In the genomic region with DNA sequence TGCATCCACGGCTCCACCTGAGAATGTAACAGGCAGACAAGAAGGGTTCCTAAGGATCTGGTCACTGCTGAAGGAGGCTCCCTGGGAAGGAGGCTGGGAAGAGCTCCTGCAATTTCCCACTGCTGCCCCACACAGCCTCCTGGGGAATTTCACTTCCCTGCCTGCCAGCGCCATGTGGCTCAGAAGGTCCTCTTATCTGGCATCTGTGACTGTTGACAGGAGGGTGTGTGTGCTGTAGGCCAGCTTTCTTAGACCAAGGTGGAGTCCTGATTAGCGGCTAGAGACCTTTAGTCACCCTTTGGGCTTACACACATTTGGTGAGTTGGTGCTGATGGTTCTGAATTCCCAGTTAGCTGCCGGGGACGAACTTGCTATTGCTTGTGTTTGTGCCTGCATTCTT, we compare ENCODE assay signal across 10 mouse cellular contexts. TPM values are rescaled to one million over a fixed set of nuclear protein-coding genes. Genes with fewer than 3 reads are reported as not detected.
DNase-seq lines count a peak whose midpoint lies in the region; ATAC-seq and TF ChIP-seq lines count a peak whose summit lies in the region.
"Had no signal": no experiment of that assay in that cellular context is flagged by ENCODE, and none has a peak within 500 bp of the region (broad histone marks: within the 10 kb centered on the region; RNA-seq: fewer than 3 reads in every experiment).

No protein-coding gene starts in this region.

- H3K4me2 ChIP-seq in heart, embryonic 14.5 days (ENCODE audit: low read length) = 0 out of 2 replicates have a peak overlapping the region, but pooled peaks have one; percentile 13
- H3K4me2 ChIP-seq in liver, embryonic 12.5 days = peak overlapping the region; percentile 7; the same call in 1 of the 2 replicates

- H3K4me1 ChIP-seq in lung, adult 2 months (ENCODE audit: control insufficient read depth, insufficient read depth, low read length) = peaks cover 5% of the 10 kb centered on the region; the same call in 1 of the 2 replicates
- H3K4me1 ChIP-seq in heart, embryonic 14.5 days (ENCODE audit: control insufficient read depth in 2 of 2, insufficient read depth in 2 of 2, low read length in 2 of 2) = peaks cover 11 to 17% of the 10 kb centered on the region in 2 experiments
- peaks cover 47% of the 10 kb centered on the region for H3K4me1 ChIP-seq in liver, embryonic 12.5 days

- intact Hi-C loops in left cerebral cortex, postnatal 14 days (cut with DNase I) = no loop called here

- no peaks in the 10 kb centered on the region for H3K36me3 ChIP-seq in heart, embryonic 14.5 days (ENCODE audit: control insufficient read depth, insufficient read depth, low read length)
- no peaks in the 10 kb centered on the region for H3K36me3 ChIP-seq in liver, embryonic 12.5 days

- H3K4me3 ChIP-seq in lung, adult 2 months (replicated peaks; ENCODE audit: extremely low read depth, low read depth, low read length) = no peak overlapping the region
- no peak overlapping the region for H3K4me3 ChIP-seq in heart, embryonic 14.5 days (ENCODE audit: control insufficient read depth in 1 of 2, insufficient read depth in 1 of 2, low read depth in 1 of 2, low read length in 2 of 2)
- no peak overlapping the region for H3K4me3 ChIP-seq in liver, embryonic 12.5 days

- ATAC-seq in heart, embryonic 14.5 days (ENCODE audit: insufficient number of reproducible peaks, insufficient read depth, low FRiP score, low read depth) = peak; percentile 62; the same call in 1 of the 2 replicates
- peak; percentile 86 for ATAC-seq in liver, embryonic 12.5 days

- H3K9me3 ChIP-seq in heart, embryonic 14.5 days (ENCODE audit: control insufficient read depth, low read length) = no peaks in the 10 kb centered on the region
- H3K9me3 ChIP-seq in liver, embryonic 12.5 days (replicated peaks) = no peaks in the 10 kb centered on the region

- WGBS in lung, adult 2 months = 51% methylated on average over 5 of the region's 5 CpGs
- WGBS in heart, embryonic 14.5 days = 15% methylated on average over 5 of the region's 5 CpGs
- WGBS in liver, embryonic 12.5 days (ENCODE audit: insufficient replicate concordance) = 21% methylated on average over 5 of the region's 5 CpGs

- no peak for TF ChIP-seq CTCF in lung, adult 2 months (IDR thresholded peaks at IDR 0.05; ENCODE audit: insufficient read depth, low read length)

- DNase-seq in lung, postnatal 36 days = peak; percentile 30
- DNase-seq in lung, adult 2 months = no peak
- DNase-seq in layer of hippocampus, postnatal 14 days (ENCODE audit: low spot score in 2 of 2) = no peak
- no peak for DNase-seq in left cerebral cortex, postnatal 14 days (ENCODE audit: low spot score in 2 of 2)
- no peak for DNase-seq in adrenal gland, postnatal 25 days
- DNase-seq: cerebellum, adult 8-10 months; kidney, adult 11 months; layer of hippocampus, adult 9-11 months had no signal

- H3K9ac ChIP-seq in heart, embryonic 14.5 days (ENCODE audit: low read length) = no peak overlapping the region
- H3K9ac ChIP-seq in liver, embryonic 12.5 days = no peak overlapping the region

- no peak for TF ChIP-seq POLR2A in lung, adult 2 months (IDR thresholded peaks at IDR 0.05; ENCODE audit: borderline replicate concordance, extremely low read depth, low read depth, low read length)

- no peak overlapping the region for H3K27ac ChIP-seq in heart, embryonic 14.5 days (replicated peaks in 1 of 2; ENCODE audit: control insufficient read depth in 1 of 2, insufficient read depth in 1 of 2, low read depth in 2 of 2, low read length in 2 of 2)
- peak overlapping the region; percentile 43; the same call in 1 of the 2 replicates for H3K27ac ChIP-seq in liver, embryonic 12.5 days

- H3K27me3 ChIP-seq in heart, embryonic 14.5 days (ENCODE audit: control insufficient read depth, insufficient read depth, low read length) = peaks cover 28% of the 10 kb centered on the region
- H3K27me3 ChIP-seq in liver, embryonic 12.5 days (replicated peaks) = no peaks in the 10 kb centered on the region

RNA-seq across cellular contexts. Expression of a gene that starts 28.0 kb away (rescaled TPM):
- polyA plus RNA-seq in lung, adult 2 months (2012; rRNA removed) = 81.3 and 82.7 TPM in 2 replicates
- polyA plus RNA-seq in heart, embryonic 14.5 days (2014; fragmentation: Nextera tagmentation; extraction: Ambion mirVana) = 12.6 and 14.7 TPM in 2 replicates
- polyA plus RNA-seq in liver, embryonic 12.5 days (2016; fragmentation: Nextera tagmentation; extraction: Ambion mirVana) = 7.1 and 7.3 TPM in 2 replicates
- total RNA-seq in layer of hippocampus, postnatal 14 days (2021) = 10 to 100 TPM; 49.5 to 57.6 TPM
- 10 to 100 TPM; 44.0 to 48.1 TPM for total RNA-seq in left cerebral cortex, postnatal 14 days (2021)
- 92.8 and 107 TPM in 2 replicates for total RNA-seq in adrenal gland, postnatal 25 days (2021)
